Mouse (Mus musculus): ENCODE data around the gene Brf1.
A peak's percentile ranks its signal among the peaks of the same experiment; 100 is the strongest.

Gene Brf1

GRCm38 (mm10) chr12:112937906-112938305, 62.6 kb downstream of the Brf1 start:
- DNase-seq, result peak; percentile 60

- DNase-seq, result no peak
These were observed 67.9 kb downstream of the Brf1 start for GRCm38 (mm10) chr12:112932647-112933046.

- DNase-seq, result peak; percentile 67
These were observed 70.7 kb downstream of the Brf1 start, which contains the start of gene Jag2 for GRCm38 (mm10) chr12:112929562-112930352. TSS of gene Jag2 (minus strand) at chr12:112929776.

GRCm38 (mm10) chr12:112928401-112929241, 71.9 kb downstream of the Brf1 start:
- DNase-seq, result peak; percentile 50

GRCm38 (mm10) chr12:112927265-112927664, 73.2 kb downstream of the Brf1 start:
- DNase-seq, result no peak

GRCm38 (mm10) chr12:112925950-112926349, 74.6 kb downstream of the Brf1 start:
- no peak for DNase-seq

- DNase-seq, result no peak
These were observed 78.0 kb downstream of the Brf1 start for GRCm38 (mm10) chr12:112922541-112922940.

GRCm38 (mm10) chr12:112921518-112921917, 79.0 kb downstream of the Brf1 start:
- DNase-seq, result no peak

GRCm38 (mm10) chr12:112917906-112918305, 82.6 kb downstream of the Brf1 start:
- DNase-seq, result peak; percentile 49

GRCm38 (mm10) chr12:112917486-112917885, 83.0 kb downstream of the Brf1 start:
- DNase-seq, result no peak

- no peak for DNase-seq
These were observed 83.7 kb downstream of the Brf1 start for GRCm38 (mm10) chr12:112916698-112917400.

GRCm38 (mm10) chr12:112915587-112915986, 84.9 kb downstream of the Brf1 start:
- no peak for DNase-seq

GRCm38 (mm10) chr12:112914527-112914926, 86.0 kb downstream of the Brf1 start:
- peak; percentile 56 for DNase-seq

- DNase-seq, result no peak
These were observed 87.4 kb downstream of the Brf1 start for GRCm38 (mm10) chr12:112912951-112913745.

- DNase-seq, result no peak
These were observed 88.8 kb downstream of the Brf1 start for GRCm38 (mm10) chr12:112911701-112912100.
